Mouse (Mus musculus): ENCODE measurements around the gene Ms4a4b. TPM values are rescaled to one million over a fixed set of nuclear protein-coding genes. Genes with fewer than 3 reads are reported as not detected.

Gene Ms4a4b
- polyA plus RNA-seq, 1 experiment: not detected

GRCm38 (mm10) chr19:11482684-11483083, 39.3 kb downstream of the Ms4a4b start:
- Histone ChIP-seq H3K79me3 (ENCODE audit: low read depth) (no peaks in the 10 kb centered on the region), H3K4me3 (ENCODE audit: insufficient read depth, poor library complexity, severe bottlenecking) (no peak overlapping the region), H3K27me3 (ENCODE audit: control insufficient read depth, insufficient read depth, insufficient read length) (no peaks in the 10 kb centered on the region), H3K36me3 (ENCODE audit: control insufficient read depth, insufficient read depth) (no peaks in the 10 kb centered on the region), H3K79me2 (ENCODE audit: control insufficient read depth, insufficient read depth) (no peaks in the 10 kb centered on the region), H3ac (ENCODE audit: control insufficient read depth, insufficient read length, low read depth) (no peak overlapping the region)
- no peak for TF ChIP-seq FOSL1 (IDR thresholded peaks at IDR 0.05; ENCODE audit: insufficient read depth, low read length, poor library complexity, severe bottlenecking)
- no peak for TF ChIP-seq MYOD1 (IDR thresholded peaks at IDR 0.05; ENCODE audit: control insufficient read depth, insufficient read length, low read depth)
- no peak for TF ChIP-seq CTCF (IDR thresholded peaks at IDR 0.05; ENCODE audit: control insufficient read depth, insufficient read depth, insufficient read length)
- TF ChIP-seq USF1 (IDR thresholded peaks at IDR 0.05; ENCODE audit: low read depth): no peak
- TF ChIP-seq MAX (IDR thresholded peaks at IDR 0.05): no peak
- no peak for TF ChIP-seq CEBPB (IDR thresholded peaks at IDR 0.05; ENCODE audit: low read depth)
- no peak for TF ChIP-seq MYOG (IDR thresholded peaks at IDR 0.05; ENCODE audit: control insufficient read depth, extremely low read depth, insufficient read length)

- H3K79me3 ChIP-seq (ENCODE audit: low read depth): no peaks in the 10 kb centered on the region
- H3ac ChIP-seq (ENCODE audit: control insufficient read depth, insufficient read length, low read depth): no peak overlapping the region
- H3K27me3 ChIP-seq (ENCODE audit: control insufficient read depth, insufficient read depth, insufficient read length): no peaks in the 10 kb centered on the region
- TF ChIP-seq MYOG (IDR thresholded peaks at IDR 0.05; ENCODE audit: control insufficient read depth, extremely low read depth, insufficient read length) (no peak), CEBPB (IDR thresholded peaks at IDR 0.05; ENCODE audit: low read depth) (no peak), USF1 (IDR thresholded peaks at IDR 0.05; ENCODE audit: low read depth) (no peak), MYOD1 (IDR thresholded peaks at IDR 0.05; ENCODE audit: control insufficient read depth, insufficient read length, low read depth) (no peak), CTCF (IDR thresholded peaks at IDR 0.05; ENCODE audit: control insufficient read depth, insufficient read depth, insufficient read length) (no peak), FOSL1 (IDR thresholded peaks at IDR 0.05; ENCODE audit: insufficient read depth, low read length, poor library complexity, severe bottlenecking) (no peak), MAX (IDR thresholded peaks at IDR 0.05) (no peak)
- no peaks in the 10 kb centered on the region for H3K36me3 ChIP-seq (ENCODE audit: control insufficient read depth, insufficient read depth)
- H3K79me2 ChIP-seq (ENCODE audit: control insufficient read depth, insufficient read depth): no peaks in the 10 kb centered on the region
- H3K4me3 ChIP-seq (ENCODE audit: insufficient read depth, poor library complexity, severe bottlenecking): no peak overlapping the region
Measured at GRCm38 (mm10) chr19:11483941-11484340, 40.6 kb downstream of the Ms4a4b start.

GRCm38 (mm10) chr19:11484388-11484787, 41.0 kb downstream of the Ms4a4b start:
- TF ChIP-seq CEBPB (IDR thresholded peaks at IDR 0.05; ENCODE audit: low read depth) (no peak), CTCF (IDR thresholded peaks at IDR 0.05; ENCODE audit: control insufficient read depth, insufficient read depth, insufficient read length) (no peak), MAX (IDR thresholded peaks at IDR 0.05) (no peak), FOSL1 (IDR thresholded peaks at IDR 0.05; ENCODE audit: insufficient read depth, low read length, poor library complexity, severe bottlenecking) (no peak), MYOD1 (IDR thresholded peaks at IDR 0.05; ENCODE audit: control insufficient read depth, insufficient read length, low read depth) (no peak), USF1 (IDR thresholded peaks at IDR 0.05; ENCODE audit: low read depth) (no peak), MYOG (IDR thresholded peaks at IDR 0.05; ENCODE audit: control insufficient read depth, extremely low read depth, insufficient read length) (no peak)
- Histone ChIP-seq H3K79me2 (ENCODE audit: control insufficient read depth, insufficient read depth) (no peaks in the 10 kb centered on the region), H3ac (ENCODE audit: control insufficient read depth, insufficient read length, low read depth) (no peak overlapping the region), H3K79me3 (ENCODE audit: low read depth) (no peaks in the 10 kb centered on the region), H3K4me3 (ENCODE audit: insufficient read depth, poor library complexity, severe bottlenecking) (no peak overlapping the region), H3K36me3 (ENCODE audit: control insufficient read depth, insufficient read depth) (no peaks in the 10 kb centered on the region), H3K27me3 (ENCODE audit: control insufficient read depth, insufficient read depth, insufficient read length) (no peaks in the 10 kb centered on the region)

GRCm38 (mm10) chr19:11485266-11485665, 41.9 kb downstream of the Ms4a4b start:
- no peak overlapping the region for H3K4me3 ChIP-seq (ENCODE audit: insufficient read depth, poor library complexity, severe bottlenecking)
- H3K79me2 ChIP-seq (ENCODE audit: control insufficient read depth, insufficient read depth): no peaks in the 10 kb centered on the region
- H3K36me3 ChIP-seq (ENCODE audit: control insufficient read depth, insufficient read depth): no peaks in the 10 kb centered on the region
- H3K79me3 ChIP-seq (ENCODE audit: low read depth): no peaks in the 10 kb centered on the region
- TF ChIP-seq MYOD1 (IDR thresholded peaks at IDR 0.05; ENCODE audit: control insufficient read depth, insufficient read length, low read depth) (no peak), MYOG (IDR thresholded peaks at IDR 0.05; ENCODE audit: control insufficient read depth, extremely low read depth, insufficient read length) (no peak), CEBPB (IDR thresholded peaks at IDR 0.05; ENCODE audit: low read depth) (no peak), CTCF (IDR thresholded peaks at IDR 0.05; ENCODE audit: control insufficient read depth, insufficient read depth, insufficient read length) (no peak), USF1 (IDR thresholded peaks at IDR 0.05; ENCODE audit: low read depth) (no peak), MAX (IDR thresholded peaks at IDR 0.05) (no peak), FOSL1 (IDR thresholded peaks at IDR 0.05; ENCODE audit: insufficient read depth, low read length, poor library complexity, severe bottlenecking) (no peak)
- no peaks in the 10 kb centered on the region for H3K27me3 ChIP-seq (ENCODE audit: control insufficient read depth, insufficient read depth, insufficient read length)
- H3ac ChIP-seq (ENCODE audit: control insufficient read depth, insufficient read length, low read depth): no peak overlapping the region

GRCm38 (mm10) chr19:11485746-11486145, 42.4 kb downstream of the Ms4a4b start, which contains the start of gene Gm8369:
Gm8369 (plus strand) TSS chr19:11485938.
- no peak for TF ChIP-seq MYOD1 (IDR thresholded peaks at IDR 0.05; ENCODE audit: control insufficient read depth, insufficient read length, low read depth)
- TF ChIP-seq MAX (IDR thresholded peaks at IDR 0.05): no peak
- TF ChIP-seq FOSL1 (IDR thresholded peaks at IDR 0.05; ENCODE audit: insufficient read depth, low read length, poor library complexity, severe bottlenecking): no peak
- TF ChIP-seq CTCF (IDR thresholded peaks at IDR 0.05; ENCODE audit: control insufficient read depth, insufficient read depth, insufficient read length): no peak
- TF ChIP-seq MYOG (IDR thresholded peaks at IDR 0.05; ENCODE audit: control insufficient read depth, extremely low read depth, insufficient read length): no peak
- no peak for TF ChIP-seq CEBPB (IDR thresholded peaks at IDR 0.05; ENCODE audit: low read depth)
- TF ChIP-seq USF1 (IDR thresholded peaks at IDR 0.05; ENCODE audit: low read depth): no peak
- no peak within 1 kb of the TSS for H3ac ChIP-seq (ENCODE audit: control insufficient read depth, insufficient read length, low read depth)
- no peak within 1 kb of the TSS for H3K4me3 ChIP-seq (ENCODE audit: insufficient read depth, poor library complexity, severe bottlenecking)
- H3K79me2 ChIP-seq (ENCODE audit: control insufficient read depth, insufficient read depth): no peaks in the 10 kb centered on the region
- H3K79me3 ChIP-seq (ENCODE audit: low read depth): no peaks in the 10 kb centered on the region
- no peaks in the 10 kb centered on the region for H3K36me3 ChIP-seq (ENCODE audit: control insufficient read depth, insufficient read depth)
- H3K27me3 ChIP-seq (ENCODE audit: control insufficient read depth, insufficient read depth, insufficient read length): no peaks in the 10 kb centered on the region

- Histone ChIP-seq H3K79me2 (ENCODE audit: control insufficient read depth, insufficient read depth) (no peaks in the 10 kb centered on the region), H3K4me3 (ENCODE audit: insufficient read depth, poor library complexity, severe bottlenecking) (no peak overlapping the region), H3K79me3 (ENCODE audit: low read depth) (no peaks in the 10 kb centered on the region), H3K27me3 (ENCODE audit: control insufficient read depth, insufficient read depth, insufficient read length) (no peaks in the 10 kb centered on the region), H3ac (ENCODE audit: control insufficient read depth, insufficient read length, low read depth) (no peak overlapping the region), H3K36me3 (ENCODE audit: control insufficient read depth, insufficient read depth) (no peaks in the 10 kb centered on the region)
- TF ChIP-seq FOSL1 (IDR thresholded peaks at IDR 0.05; ENCODE audit: insufficient read depth, low read length, poor library complexity, severe bottlenecking) (no peak), MYOG (IDR thresholded peaks at IDR 0.05; ENCODE audit: control insufficient read depth, extremely low read depth, insufficient read length) (no peak), CEBPB (IDR thresholded peaks at IDR 0.05; ENCODE audit: low read depth) (no peak), MAX (IDR thresholded peaks at IDR 0.05) (no peak), MYOD1 (IDR thresholded peaks at IDR 0.05; ENCODE audit: control insufficient read depth, insufficient read length, low read depth) (no peak), CTCF (IDR thresholded peaks at IDR 0.05; ENCODE audit: control insufficient read depth, insufficient read depth, insufficient read length) (no peak), USF1 (IDR thresholded peaks at IDR 0.05; ENCODE audit: low read depth) (no peak)
Measured at GRCm38 (mm10) chr19:11486599-11486998, 43.2 kb downstream of the Ms4a4b start.
